Mouse (Mus musculus): ENCODE measurements at regions not wholly inside any gene's neighbourhood (a gene's known extent, or its start where the extent isn't known, plus 50 kb on each side); places are given as distances from the start of the nearest gene placed in this dataset.

GRCm38 (mm10) chr19:21175426-21175831 is 96.6 kb upstream of the Zfand5 start:
- ATAC-seq (ENCODE audit: insufficient read depth), result no peak
- DNase-seq, result no peak
- TF ChIP-seq CTCF (IDR thresholded peaks at IDR 0.05; ENCODE audit: low read depth), result no peak
- H3K4me1 ChIP-seq (ENCODE audit: insufficient read depth), result no peaks in the 10 kb centered on the region
- no peak overlapping the region for H3K27ac ChIP-seq (ENCODE audit: low read depth)
- H3K27me3 ChIP-seq (ENCODE audit: insufficient read depth, low read length), result no peaks in the 10 kb centered on the region
- 72% methylated on average over 3 of the region's 3 CpGs for WGBS
- no peak overlapping the region for H3K4me3 ChIP-seq (ENCODE audit: low read depth, low read length)
- no peaks in the 10 kb centered on the region for H3K9me3 ChIP-seq (ENCODE audit: low read depth, low read length)
- H3K36me3 ChIP-seq (ENCODE audit: insufficient read depth), result no peaks in the 10 kb centered on the region
- H3K4me2 ChIP-seq, result no peak overlapping the region
- no peak overlapping the region for H3K9ac ChIP-seq

- H3K27me3 ChIP-seq (ENCODE audit: insufficient read depth, low read length), result no peaks in the 10 kb centered on the region
- no peak overlapping the region for H3K9ac ChIP-seq
- WGBS, result 57% methylated on average over 5 of the region's 5 CpGs
- H3K4me3 ChIP-seq (ENCODE audit: low read depth, low read length), result no peak overlapping the region
- H3K36me3 ChIP-seq (ENCODE audit: insufficient read depth), result no peaks in the 10 kb centered on the region
- TF ChIP-seq CTCF (IDR thresholded peaks at IDR 0.05; ENCODE audit: low read depth), result no peak
- ATAC-seq (ENCODE audit: insufficient read depth), result peak; percentile 35; the same call in 1 of the 2 replicates
- H3K4me2 ChIP-seq, result no peak overlapping the region
- DNase-seq, result no peak
- H3K27ac ChIP-seq (ENCODE audit: low read depth), result no peak overlapping the region
- H3K4me1 ChIP-seq (ENCODE audit: insufficient read depth), result no peaks in the 10 kb centered on the region
- no peaks in the 10 kb centered on the region for H3K9me3 ChIP-seq (ENCODE audit: low read depth, low read length)
Observed at GRCm38 (mm10) chr19:21174636-21175035, 97.4 kb upstream of the Zfand5 start.

DNA sequence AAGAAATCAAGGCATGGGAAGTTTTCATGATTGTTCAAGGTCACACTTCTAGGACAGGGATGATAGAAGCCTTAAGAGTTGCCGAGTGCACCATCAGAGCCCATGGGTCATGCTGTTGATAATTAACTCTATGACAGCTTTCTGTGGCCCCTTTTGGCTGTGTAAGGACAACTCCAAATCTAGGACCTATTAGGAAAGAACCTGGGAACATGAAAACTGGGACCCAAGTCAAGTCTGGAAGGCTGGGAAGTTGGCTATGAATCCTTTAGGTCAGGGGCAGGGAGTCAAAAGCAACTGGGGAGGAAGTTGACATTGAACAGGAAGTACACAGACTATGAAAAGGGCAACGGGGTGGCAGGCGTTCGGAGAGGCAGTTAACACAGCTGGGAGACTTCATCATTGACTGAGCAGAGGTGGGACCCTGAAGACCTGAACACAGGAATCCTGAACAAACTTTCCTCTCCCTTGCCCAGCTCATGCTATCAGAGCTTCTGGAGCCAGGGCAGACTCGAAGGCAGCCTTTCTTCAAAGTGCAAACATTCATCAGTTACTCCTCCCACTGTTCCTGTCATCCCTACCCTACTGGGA is 98.1 kb upstream of the Zfand5 start:
- 29% methylated on average over 5 of the region's 5 CpGs for WGBS
- DNase-seq, result no peak
- TF ChIP-seq CTCF (IDR thresholded peaks at IDR 0.05; ENCODE audit: low read depth), result no peak

DNA sequence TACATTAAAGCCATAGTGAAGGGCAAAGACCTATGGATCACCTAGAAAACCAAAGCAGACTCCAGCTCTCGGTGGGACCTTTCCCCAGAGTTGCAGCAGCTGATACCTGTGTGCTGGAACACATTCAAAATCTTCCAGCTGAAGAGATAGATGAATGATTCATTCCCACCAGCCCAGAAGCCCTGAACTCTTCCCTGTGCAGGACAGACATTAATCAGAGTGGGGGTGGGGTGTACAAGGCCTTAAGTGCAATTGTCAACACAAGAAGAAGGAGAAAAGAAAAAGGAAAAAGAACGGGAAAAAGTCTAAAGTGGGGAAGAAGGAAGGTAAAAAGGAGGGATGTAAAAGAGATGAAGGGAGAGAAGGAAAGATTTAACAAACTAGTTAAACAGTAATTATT is 100.9 kb upstream of the Zfand5 start:
- ATAC-seq (ENCODE audit: insufficient read depth) (no peak), DNase-seq (no peak)
- Histone ChIP-seq H3K9me3 (ENCODE audit: low read depth, low read length) (no peaks in the 10 kb centered on the region), H3K4me1 (ENCODE audit: insufficient read depth) (0 out of 2 replicates have a peak, but pooled peaks cover 2% of the 10 kb centered on the region), H3K9ac (no peak overlapping the region), H3K4me3 (ENCODE audit: low read depth, low read length) (no peak overlapping the region), H3K27ac (ENCODE audit: low read depth) (no peak overlapping the region), H3K27me3 (ENCODE audit: insufficient read depth, low read length) (no peaks in the 10 kb centered on the region), H3K4me2 (no peak overlapping the region), H3K36me3 (ENCODE audit: insufficient read depth) (no peaks in the 10 kb centered on the region)
- no peak for TF ChIP-seq CTCF (IDR thresholded peaks at IDR 0.05; ENCODE audit: low read depth)
- 9% methylated on average over 2 of the region's 2 CpGs for WGBS

More for the DNA sequence above, 98.1 kb upstream of the Zfand5 start:
- Histone ChIP-seq H3K9me3 (ENCODE audit: low read depth, low read length) (no peaks in the 10 kb centered on the region), H3K4me2 (no peak overlapping the region), H3K27me3 (ENCODE audit: insufficient read depth, low read length) (no peaks in the 10 kb centered on the region), H3K4me1 (ENCODE audit: insufficient read depth) (no peaks in the 10 kb centered on the region), H3K27ac (ENCODE audit: low read depth) (no peak overlapping the region), H3K4me3 (ENCODE audit: low read depth, low read length) (no peak overlapping the region), H3K36me3 (ENCODE audit: insufficient read depth) (no peaks in the 10 kb centered on the region), H3K9ac (no peak overlapping the region)
- ATAC-seq (ENCODE audit: insufficient read depth), result no peak

- Histone ChIP-seq H3K27me3 (ENCODE audit: insufficient read depth, low read length) (no peaks in the 10 kb centered on the region), H3K4me1 (ENCODE audit: insufficient read depth) (0 out of 2 replicates have a peak, but pooled peaks cover 2% of the 10 kb centered on the region), H3K4me2 (no peak overlapping the region), H3K27ac (ENCODE audit: low read depth) (no peak overlapping the region), H3K4me3 (ENCODE audit: low read depth, low read length) (no peak overlapping the region), H3K9me3 (ENCODE audit: low read depth, low read length) (no peaks in the 10 kb centered on the region), H3K9ac (no peak overlapping the region), H3K36me3 (ENCODE audit: insufficient read depth) (no peaks in the 10 kb centered on the region)
- 11% methylated on average over 2 of the region's 2 CpGs for WGBS
- ATAC-seq (ENCODE audit: insufficient read depth) (no peak), DNase-seq (no peak)
- no peak for TF ChIP-seq CTCF (IDR thresholded peaks at IDR 0.05; ENCODE audit: low read depth)
Observed at GRCm38 (mm10) chr19:21170785-21171184, 101.3 kb upstream of the Zfand5 start.

DNA sequence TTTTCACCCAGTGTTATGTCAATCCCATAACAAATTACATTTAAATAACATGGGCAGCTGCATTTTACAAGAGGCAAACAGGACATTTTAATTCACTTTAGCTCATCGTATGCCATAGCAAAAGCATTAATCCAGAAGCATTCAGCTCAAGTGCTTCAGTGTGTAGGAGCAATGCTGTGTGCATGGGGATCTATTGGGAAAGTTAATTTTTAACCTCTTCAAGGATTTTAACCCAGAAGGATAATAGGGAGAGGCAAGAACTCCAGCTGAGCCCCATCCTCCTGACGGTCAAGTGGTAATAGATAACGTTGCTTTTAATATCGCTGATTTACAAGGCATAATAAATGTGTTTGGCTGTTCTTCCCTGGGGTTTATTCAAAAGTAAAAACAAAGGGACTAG is 105.1 kb upstream of the Zfand5 start:
- no peak for TF ChIP-seq CTCF (IDR thresholded peaks at IDR 0.05; ENCODE audit: low read depth)
- Histone ChIP-seq H3K9ac (no peak overlapping the region), H3K4me1 (ENCODE audit: insufficient read depth) (0 out of 2 replicates have a peak, but pooled peaks cover 2% of the 10 kb centered on the region), H3K36me3 (ENCODE audit: insufficient read depth) (no peaks in the 10 kb centered on the region), H3K27me3 (ENCODE audit: insufficient read depth, low read length) (no peaks in the 10 kb centered on the region), H3K4me2 (no peak overlapping the region), H3K27ac (ENCODE audit: low read depth) (no peak overlapping the region), H3K9me3 (ENCODE audit: low read depth, low read length) (no peaks in the 10 kb centered on the region), H3K4me3 (ENCODE audit: low read depth, low read length) (no peak overlapping the region)
- no peak for ATAC-seq (ENCODE audit: insufficient read depth)
- 23% methylated on average over 4 of the region's 4 CpGs for WGBS
- DNase-seq, result no peak

GRCm38 (mm10) chr19:21166465-21166860 is 105.6 kb upstream of the Zfand5 start:
- DNase-seq, result no peak
- Histone ChIP-seq H3K9ac (no peak overlapping the region), H3K27me3 (ENCODE audit: insufficient read depth, low read length) (no peaks in the 10 kb centered on the region), H3K27ac (ENCODE audit: low read depth) (no peak overlapping the region), H3K4me1 (ENCODE audit: insufficient read depth) (0 out of 2 replicates have a peak, but pooled peaks cover 2% of the 10 kb centered on the region), H3K36me3 (ENCODE audit: insufficient read depth) (no peaks in the 10 kb centered on the region), H3K9me3 (ENCODE audit: low read depth, low read length) (no peaks in the 10 kb centered on the region), H3K4me2 (no peak overlapping the region), H3K4me3 (ENCODE audit: low read depth, low read length) (no peak overlapping the region)
- ATAC-seq (ENCODE audit: insufficient read depth), result no peak
- TF ChIP-seq CTCF (IDR thresholded peaks at IDR 0.05; ENCODE audit: low read depth), result no peak
- 55% methylated on average over 5 of the region's 5 CpGs for WGBS
